Comparison of ENCODE assay signal across 7 mouse cellular contexts in genomic region chr11:117968716-117969099, GRCm38 (mm10). TPM values are rescaled to one million over a fixed set of nuclear protein-coding genes. Genes with fewer than 3 reads are reported as not detected.
A peak's percentile ranks its signal among the peaks of the same experiment; 100 is the strongest.
DNase-seq lines count a peak whose midpoint lies in the region; ATAC-seq and TF ChIP-seq lines count a peak whose summit lies in the region.

No protein-coding gene starts in this region.

- peak overlapping the region; percentile 90 for H3K9ac ChIP-seq in embryonic facial prominence, embryonic 11.5 days (replicated peaks; ENCODE audit: low read length)
- peak overlapping the region; percentile 67 for H3K9ac ChIP-seq in hindbrain, embryonic 15.5 days
- H3K9ac ChIP-seq in midbrain, embryonic 15.5 days: peak overlapping the region; percentile 59

- H3K27me3 ChIP-seq in embryonic facial prominence, embryonic 11.5 days (ENCODE audit: control insufficient read depth, insufficient read depth, low read length): peaks cover 11% of the 10 kb centered on the region
- peaks cover 10% of the 10 kb centered on the region; the same call in 1 of the 2 replicates for H3K27me3 ChIP-seq in hindbrain, embryonic 15.5 days
- H3K27me3 ChIP-seq in midbrain, embryonic 15.5 days (replicated peaks): peaks cover 19% of the 10 kb centered on the region

- H3K27ac ChIP-seq in left cerebral cortex, adult 2 months: peak overlapping the region; percentile 80
- H3K27ac ChIP-seq in embryonic facial prominence, embryonic 11.5 days (replicated peaks; ENCODE audit: low read depth, low read length): peak overlapping the region; percentile 93
- peak overlapping the region; percentile 86 for H3K27ac ChIP-seq in hindbrain, embryonic 15.5 days (replicated peaks)
- H3K27ac ChIP-seq in midbrain, embryonic 15.5 days: peak overlapping the region; percentile 79

- under 1% methylated on average over 32 of the region's 34 CpGs for WGBS in embryonic facial prominence, embryonic 11.5 days
- under 1% methylated on average over 31 of the region's 34 CpGs for WGBS in hindbrain, embryonic 15.5 days
- WGBS in midbrain, embryonic 15.5 days: 0% methylated on average over 34 of the region's 34 CpGs

- intact Hi-C loops in left cerebral cortex, adult 2 months (cut with DNase I): loop anchor here (1.0 kb wide), 1 partner anchor 36 kb away; no protein-coding TSS in a partner anchor

- peak overlapping the region; percentile 69 for H3K4me3 ChIP-seq in left cerebral cortex, adult 2 months
- H3K4me3 ChIP-seq in embryonic facial prominence, embryonic 11.5 days (ENCODE audit: low read depth, low read length): peak overlapping the region; percentile 51
- H3K4me3 ChIP-seq in hindbrain, embryonic 15.5 days: peak overlapping the region; percentile 63
- H3K4me3 ChIP-seq in midbrain, embryonic 15.5 days: peak overlapping the region; percentile 60

- H3K36me3 ChIP-seq in embryonic facial prominence, embryonic 11.5 days (replicated peaks; ENCODE audit: control insufficient read depth, insufficient read depth, low read depth, low read length): no peaks in the 10 kb centered on the region; the same call in 1 of the 2 replicates
- no peaks in the 10 kb centered on the region for H3K36me3 ChIP-seq in hindbrain, embryonic 15.5 days
- H3K36me3 ChIP-seq in midbrain, embryonic 15.5 days (replicated peaks): no peaks in the 10 kb centered on the region

- peak overlapping the region; percentile 99 for H3K4me2 ChIP-seq in embryonic facial prominence, embryonic 11.5 days (ENCODE audit: low read depth, low read length)
- peak overlapping the region; percentile 86 for H3K4me2 ChIP-seq in hindbrain, embryonic 15.5 days
- peak overlapping the region; percentile 90 for H3K4me2 ChIP-seq in midbrain, embryonic 15.5 days

- no peak; the same call in 1 of the 2 replicates for ATAC-seq in embryonic facial prominence, embryonic 11.5 days (replicated peaks; ENCODE audit: insufficient number of reproducible peaks, low FRiP score, low TSS enrichment, low read depth)
- ATAC-seq in hindbrain, embryonic 15.5 days (ENCODE audit: low FRiP score, low read depth): peak; percentile 23; the same call in 1 of the 2 replicates
- peak; percentile 48 for ATAC-seq in midbrain, embryonic 15.5 days (replicated peaks)

- no peak; the same call in 1 of the 2 replicates for TF ChIP-seq CTCF in left cerebral cortex, adult 2 months (IDR thresholded peaks at IDR 0.05)

- DNase-seq in left cerebral cortex, adult 2 months (ENCODE audit: extremely low spot score in 1 of 2, low spot score in 2 of 2): no peak
- DNase-seq in left cerebral cortex, adult 8-10 months (ENCODE audit: low spot score in 2 of 2): no peak
- no peak for DNase-seq in embryonic facial prominence, embryonic 11.5 days (ENCODE audit: low spot score)
- DNase-seq in retina, postnatal 1 day: no peak
- DNase-seq in embryo, embryonic 10.5 days (ENCODE audit: low spot score): no peak

- no peaks in the 10 kb centered on the region for H3K9me3 ChIP-seq in embryonic facial prominence, embryonic 11.5 days (replicated peaks; ENCODE audit: control insufficient read depth, low read length)
- no peaks in the 10 kb centered on the region for H3K9me3 ChIP-seq in hindbrain, embryonic 15.5 days
- H3K9me3 ChIP-seq in midbrain, embryonic 15.5 days: no peaks in the 10 kb centered on the region

- H3K4me1 ChIP-seq in embryonic facial prominence, embryonic 11.5 days (ENCODE audit: control insufficient read depth, insufficient read depth, low read length): peaks cover 29% of the 10 kb centered on the region
- H3K4me1 ChIP-seq in hindbrain, embryonic 15.5 days (replicated peaks): peaks cover 57% of the 10 kb centered on the region
- peaks cover 58% of the 10 kb centered on the region for H3K4me1 ChIP-seq in midbrain, embryonic 15.5 days

RNA-seq across cellular contexts. Expression of gene Socs3, which starts 1.1 kb away (rescaled TPM):
- total RNA-seq in left cerebral cortex, adult 2 months (2021): 1 to 10 TPM; 4.4 to 6.1 TPM
- 1 to 10 TPM; 3.1 to 7.5 (median 3.6) TPM for total RNA-seq in left cerebral cortex, adult 8-10 months (2022)
- 8.4 and 9.8 TPM in 2 replicates for polyA plus RNA-seq in embryonic facial prominence, embryonic 11.5 days (2014; fragmentation: Nextera tagmentation; extraction: Ambion mirVana)
- 7.8 and 9.2 TPM in 2 replicates for polyA plus RNA-seq in hindbrain, embryonic 15.5 days (2015; fragmentation: Nextera tagmentation; extraction: Ambion mirVana)
- 8.7 and 8.9 TPM in 2 replicates for polyA plus RNA-seq in midbrain, embryonic 15.5 days (2015; fragmentation: Nextera tagmentation; extraction: Ambion mirVana)

RNA-seq across cellular contexts. Expression of gene Pgs1, which starts 17.4 kb away (rescaled TPM):
- 10 to 100 TPM; 83.3 to 85.5 TPM for total RNA-seq in left cerebral cortex, adult 2 months (2021)
- total RNA-seq in left cerebral cortex, adult 8-10 months (2022): 10 to 100 TPM; 77.9 to 92.4 (median 82.4) TPM
- polyA plus RNA-seq in embryonic facial prominence, embryonic 11.5 days (2014; fragmentation: Nextera tagmentation; extraction: Ambion mirVana): 33.7 and 34.7 TPM in 2 replicates
- polyA plus RNA-seq in hindbrain, embryonic 15.5 days (2015; fragmentation: Nextera tagmentation; extraction: Ambion mirVana): 59.4 and 63.7 TPM in 2 replicates
- 62.5 and 63.5 TPM in 2 replicates for polyA plus RNA-seq in midbrain, embryonic 15.5 days (2015; fragmentation: Nextera tagmentation; extraction: Ambion mirVana)
